Mouse (Mus musculus): ENCODE measurements around the gene Cenph. TPM values are rescaled to one million over a fixed set of nuclear protein-coding genes. Genes with fewer than 3 reads are reported as not detected.

Cenph gene
- polyA plus RNA-seq, 1 experiment = 3.0 TPM

GRCm38 (mm10) chr13:100774704-100775103 lies 995 bp downstream of the Cenph start:
- H3K27me3 ChIP-seq (ENCODE audit: control insufficient read depth, insufficient read depth, insufficient read length) = no peaks in the 10 kb centered on the region
- peak overlapping the region; percentile 89 for H3K4me2 ChIP-seq (ENCODE audit: low read depth)
- H3K79me2 ChIP-seq (ENCODE audit: control insufficient read depth, insufficient read depth) = peaks cover 6% of the 10 kb centered on the region
- H3ac ChIP-seq (ENCODE audit: control insufficient read depth, insufficient read length) = peak overlapping the region; percentile 11
- peaks cover 7% of the 10 kb centered on the region for H3K36me3 ChIP-seq (ENCODE audit: control insufficient read depth, insufficient read depth)
- peak overlapping the region; percentile 67 for H3K4me3 ChIP-seq
- TF ChIP-seq REST (IDR thresholded peaks at IDR 0.05; ENCODE audit: insufficient read depth, insufficient read length) = no peak
- TF ChIP-seq MYOD1 (IDR thresholded peaks at IDR 0.05; ENCODE audit: control insufficient read depth in 1 of 3, insufficient read length in 2 of 3, low read depth in 2 of 3) = no peak
- TF ChIP-seq TCF3 (IDR thresholded peaks at IDR 0.05; ENCODE audit: insufficient read length, low read depth) = no peak
- TF ChIP-seq MAX (IDR thresholded peaks at IDR 0.05; ENCODE audit: low read depth) = no peak
- no peak for TF ChIP-seq POLR2AphosphoS2 (IDR thresholded peaks at IDR 0.05; ENCODE audit: insufficient read length, low read depth)
- TF ChIP-seq POLR2A (IDR thresholded peaks at IDR 0.05; ENCODE audit: insufficient read length, low read depth) = no peak
- no peak for TF ChIP-seq TCF12 (IDR thresholded peaks at IDR 0.05; ENCODE audit: insufficient read depth, poor library complexity, severe bottlenecking)
- no peak for TF ChIP-seq SRF (IDR thresholded peaks at IDR 0.05; ENCODE audit: control insufficient read depth, insufficient read length, low read depth)
- no peak for TF ChIP-seq MYOG (IDR thresholded peaks at IDR 0.05; ENCODE audit: control insufficient read depth in 1 of 3, insufficient read depth in 1 of 3, insufficient read length in 2 of 3, low read depth in 2 of 3)
- TF ChIP-seq USF1 (IDR thresholded peaks at IDR 0.05; ENCODE audit: low read depth) = no peak
- TF ChIP-seq E2F4 (IDR thresholded peaks at IDR 0.05; ENCODE audit: insufficient read depth) = no peak
- no peak for TF ChIP-seq CEBPB (IDR thresholded peaks at IDR 0.05; ENCODE audit: insufficient read depth, poor library complexity, severe bottlenecking)

GRCm38 (mm10) chr13:100755329-100755728 lies 20.4 kb downstream of the Cenph start:
- Histone ChIP-seq H3K79me2 (ENCODE audit: control insufficient read depth, insufficient read depth) (no peaks in the 10 kb centered on the region), H3K4me3 (no peak overlapping the region), H3K4me2 (ENCODE audit: low read depth) (no peak overlapping the region), H3K27me3 (ENCODE audit: control insufficient read depth, insufficient read depth, insufficient read length) (no peaks in the 10 kb centered on the region), H3K36me3 (ENCODE audit: control insufficient read depth, insufficient read depth) (no peaks in the 10 kb centered on the region), H3ac (ENCODE audit: control insufficient read depth, insufficient read length) (no peak overlapping the region)
- TF ChIP-seq TCF12 (IDR thresholded peaks at IDR 0.05; ENCODE audit: insufficient read depth, poor library complexity, severe bottlenecking) = no peak
- TF ChIP-seq E2F4 (IDR thresholded peaks at IDR 0.05; ENCODE audit: insufficient read depth) = no peak
- TF ChIP-seq MAX (IDR thresholded peaks at IDR 0.05; ENCODE audit: low read depth) = no peak
- TF ChIP-seq SRF (IDR thresholded peaks at IDR 0.05; ENCODE audit: control insufficient read depth, insufficient read length, low read depth) = no peak
- no peak for TF ChIP-seq POLR2A (IDR thresholded peaks at IDR 0.05; ENCODE audit: insufficient read length, low read depth)
- no peak for TF ChIP-seq REST (IDR thresholded peaks at IDR 0.05; ENCODE audit: insufficient read depth, insufficient read length)
- no peak for TF ChIP-seq TCF3 (IDR thresholded peaks at IDR 0.05; ENCODE audit: insufficient read length, low read depth)
- TF ChIP-seq CEBPB (IDR thresholded peaks at IDR 0.05; ENCODE audit: insufficient read depth, poor library complexity, severe bottlenecking) = no peak
- no peak for TF ChIP-seq USF1 (IDR thresholded peaks at IDR 0.05; ENCODE audit: low read depth)
- TF ChIP-seq MYOD1 (IDR thresholded peaks at IDR 0.05; ENCODE audit: control insufficient read depth in 1 of 3, insufficient read length in 2 of 3, low read depth in 2 of 3) = no peak
- TF ChIP-seq MYOG (IDR thresholded peaks at IDR 0.05; ENCODE audit: control insufficient read depth in 1 of 3, insufficient read depth in 1 of 3, insufficient read length in 2 of 3, low read depth in 2 of 3) = no peak
- TF ChIP-seq POLR2AphosphoS2 (IDR thresholded peaks at IDR 0.05; ENCODE audit: insufficient read length, low read depth) = no peak

GRCm38 (mm10) chr13:100754186-100754585 lies 21.5 kb downstream of the Cenph start:
- H3K79me2 ChIP-seq (ENCODE audit: control insufficient read depth, insufficient read depth) = no peaks in the 10 kb centered on the region
- no peak overlapping the region for H3ac ChIP-seq (ENCODE audit: control insufficient read depth, insufficient read length)
- TF ChIP-seq POLR2A (IDR thresholded peaks at IDR 0.05; ENCODE audit: insufficient read length, low read depth) (no peak), REST (IDR thresholded peaks at IDR 0.05; ENCODE audit: insufficient read depth, insufficient read length) (no peak), POLR2AphosphoS2 (IDR thresholded peaks at IDR 0.05; ENCODE audit: insufficient read length, low read depth) (no peak), TCF3 (IDR thresholded peaks at IDR 0.05; ENCODE audit: insufficient read length, low read depth) (no peak), MAX (IDR thresholded peaks at IDR 0.05; ENCODE audit: low read depth) (no peak), MYOG (IDR thresholded peaks at IDR 0.05; ENCODE audit: control insufficient read depth in 1 of 3, insufficient read depth in 1 of 3, insufficient read length in 2 of 3, low read depth in 2 of 3) (no peak), E2F4 (IDR thresholded peaks at IDR 0.05; ENCODE audit: insufficient read depth) (no peak)
- no peaks in the 10 kb centered on the region for H3K27me3 ChIP-seq (ENCODE audit: control insufficient read depth, insufficient read depth, insufficient read length)
- H3K4me2 ChIP-seq (ENCODE audit: low read depth) = no peak overlapping the region
- H3K36me3 ChIP-seq (ENCODE audit: control insufficient read depth, insufficient read depth) = no peaks in the 10 kb centered on the region
- H3K4me3 ChIP-seq = no peak overlapping the region

- Histone ChIP-seq H3K4me3 (no peak overlapping the region), H3K36me3 (ENCODE audit: control insufficient read depth, insufficient read depth) (no peaks in the 10 kb centered on the region), H3K79me2 (ENCODE audit: control insufficient read depth, insufficient read depth) (no peaks in the 10 kb centered on the region), H3K27me3 (ENCODE audit: control insufficient read depth, insufficient read depth, insufficient read length) (no peaks in the 10 kb centered on the region), H3K4me2 (ENCODE audit: low read depth) (no peak overlapping the region), H3ac (ENCODE audit: control insufficient read depth, insufficient read length) (no peak overlapping the region)
- TF ChIP-seq TCF12 (IDR thresholded peaks at IDR 0.05; ENCODE audit: insufficient read depth, poor library complexity, severe bottlenecking) (no peak), TCF3 (IDR thresholded peaks at IDR 0.05; ENCODE audit: insufficient read length, low read depth) (no peak), REST (IDR thresholded peaks at IDR 0.05; ENCODE audit: insufficient read depth, insufficient read length) (no peak), MAX (IDR thresholded peaks at IDR 0.05; ENCODE audit: low read depth) (no peak), SRF (IDR thresholded peaks at IDR 0.05; ENCODE audit: control insufficient read depth, insufficient read length, low read depth) (no peak), E2F4 (IDR thresholded peaks at IDR 0.05; ENCODE audit: insufficient read depth) (no peak), MYOD1 (IDR thresholded peaks at IDR 0.05; ENCODE audit: control insufficient read depth in 1 of 3, insufficient read length in 2 of 3, low read depth in 2 of 3) (no peak), CEBPB (IDR thresholded peaks at IDR 0.05; ENCODE audit: insufficient read depth, poor library complexity, severe bottlenecking) (no peak), MYOG (IDR thresholded peaks at IDR 0.05; ENCODE audit: control insufficient read depth in 1 of 3, insufficient read depth in 1 of 3, insufficient read length in 2 of 3, low read depth in 2 of 3) (no peak), USF1 (IDR thresholded peaks at IDR 0.05; ENCODE audit: low read depth) (no peak), POLR2A (IDR thresholded peaks at IDR 0.05; ENCODE audit: insufficient read length, low read depth) (no peak), POLR2AphosphoS2 (IDR thresholded peaks at IDR 0.05; ENCODE audit: insufficient read length, low read depth) (no peak)
Measured at GRCm38 (mm10) chr13:100753011-100753410, 22.7 kb downstream of the Cenph start.
